Comparison of ENCODE assay signal across 26 mouse cellular contexts in genomic region chr13:75853118-75853517, GRCm38 (mm10).
"Had no signal": no experiment of that assay in that cellular context is flagged by ENCODE, and none has a peak within 500 bp of the region (broad histone marks: within the 10 kb centered on the region; RNA-seq: fewer than 3 reads in every experiment).

No protein-coding gene starts in this region.

- H3K4me1 ChIP-seq: heart, embryonic 12.5 days; hindbrain, embryonic 10.5 days; hindbrain, embryonic 12.5 days; limb, embryonic 10.5 days; limb, embryonic 12.5 days; liver, embryonic 13.5 days had no signal

- H3K4me3 ChIP-seq: gastrocnemius, adult 2 months; heart, adult 2 months; heart, embryonic 12.5 days; hindbrain, embryonic 10.5 days; hindbrain, embryonic 12.5 days; layer of hippocampus, adult 2 months; limb, embryonic 10.5 days; limb, embryonic 12.5 days; liver, embryonic 13.5 days had no signal

- H3K36me3 ChIP-seq: hindbrain, embryonic 10.5 days; hindbrain, embryonic 12.5 days; limb, embryonic 10.5 days; limb, embryonic 12.5 days; liver, embryonic 13.5 days had no signal

- H3K27me3 ChIP-seq: heart, embryonic 12.5 days; hindbrain, embryonic 12.5 days; limb, embryonic 12.5 days; liver, embryonic 13.5 days had no signal

- H3K4me2 ChIP-seq: heart, embryonic 12.5 days; hindbrain, embryonic 12.5 days; hindbrain, embryonic 14.5 days; limb, embryonic 12.5 days; liver, embryonic 11.5 days; liver, embryonic 13.5 days had no signal

- ATAC-seq: hindbrain, embryonic 16.5 days; inflammation-experienced regulatory T-cells, adult 6 months; intestine, postnatal 0 days had no signal

- H3K27ac ChIP-seq: gastrocnemius, adult 2 months; heart, adult 2 months; hindbrain, embryonic 10.5 days; hindbrain, embryonic 12.5 days; hindbrain, embryonic 14.5 days; layer of hippocampus, adult 2 months; limb, embryonic 10.5 days; limb, embryonic 12.5 days; liver, embryonic 13.5 days had no signal

- DNase-seq: gastrocnemius, adult 2 months; gastrocnemius, postnatal 10 days; gastrocnemius, postnatal 25 days; heart, adult 2 months; heart, postnatal 10 days; heart, postnatal 4 days; kidney, adult 18-20 months; kidney, adult 8-10 months; kidney, postnatal 10 days; kidney, postnatal 25 days; kidney, postnatal 4 days; layer of hippocampus, adult 9-11 months; layer of hippocampus, postnatal 36 days; liver; liver, embryonic 13.5 days had no signal

- H3K9me3 ChIP-seq: heart, embryonic 12.5 days; hindbrain, embryonic 12.5 days; limb, embryonic 10.5 days; limb, embryonic 12.5 days; liver, embryonic 13.5 days had no signal

- H3K9ac ChIP-seq: heart, embryonic 12.5 days; hindbrain, embryonic 12.5 days; hindbrain, embryonic 14.5 days; limb, embryonic 12.5 days; liver, embryonic 13.5 days had no signal
